In the genomic region with DNA sequence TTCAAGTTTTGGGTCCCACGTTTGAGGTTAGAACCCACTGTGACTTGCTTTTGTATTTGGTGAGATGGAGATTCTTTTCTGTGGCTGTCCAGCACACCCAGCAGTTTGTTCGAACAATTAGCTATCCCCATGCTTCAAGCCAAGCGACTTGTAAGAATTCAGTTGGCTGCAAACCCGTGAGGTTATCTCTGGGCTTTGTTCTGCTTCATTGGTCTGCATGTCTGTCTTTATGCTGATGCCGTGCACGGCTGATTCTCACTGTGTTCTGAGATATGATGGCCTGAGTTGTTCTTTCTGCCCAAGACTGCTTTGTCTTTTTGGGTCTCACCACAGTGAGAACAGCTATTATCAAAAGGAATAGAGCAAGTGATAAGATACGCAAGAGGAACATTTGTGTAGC, we compare ENCODE assay signal across 23 mouse cellular contexts. TPM values are rescaled to one million over a fixed set of nuclear protein-coding genes. Genes with fewer than 3 reads are reported as not detected.
DNase-seq lines count a peak whose midpoint lies in the region; TF ChIP-seq lines count a peak whose summit lies in the region.
"Had no signal": no experiment of that assay in that cellular context is flagged by ENCODE, and none has a peak within 500 bp of the region (broad histone marks: within the 10 kb centered on the region; RNA-seq: fewer than 3 reads in every experiment).

No protein-coding gene starts in this region.

- no peak overlapping the region for H3K27ac ChIP-seq in embryonic facial prominence, embryonic 10.5 days (replicated peaks)
- no peak overlapping the region for H3K27ac ChIP-seq in heart, adult 2 months
- H3K27ac ChIP-seq: embryonic facial prominence, embryonic 13.5 days; forebrain, embryonic 13.5 days; gastrocnemius, adult 2 months; hindbrain, embryonic 12.5 days; hindbrain, embryonic 15.5 days had no signal

- H3K79me2 ChIP-seq in heart, adult 2 months (replicated peaks; ENCODE audit: control insufficient read depth, insufficient read depth, low read length): no peaks in the 10 kb centered on the region

- WGBS in embryonic facial prominence, embryonic 10.5 days: 74% methylated on average over 7 of the region's 7 CpGs
- WGBS in heart, adult 2 months: 42% methylated on average over 7 of the region's 7 CpGs

- H3K4me3 ChIP-seq in embryonic facial prominence, embryonic 10.5 days: no peak overlapping the region
- H3K4me3 ChIP-seq in heart, adult 2 months: no peak overlapping the region
- H3K4me3 ChIP-seq: embryonic facial prominence, embryonic 13.5 days; erythroblast, embryonic 14.5 days; forebrain, embryonic 13.5 days; gastrocnemius, adult 2 months; hindbrain, embryonic 12.5 days; hindbrain, embryonic 15.5 days had no signal

- H3K9me3 ChIP-seq in embryonic facial prominence, embryonic 10.5 days: no peaks in the 10 kb centered on the region
- H3K9me3 ChIP-seq: embryonic facial prominence, embryonic 13.5 days; forebrain, embryonic 13.5 days; hindbrain, embryonic 12.5 days; hindbrain, embryonic 15.5 days had no signal

- no peaks in the 10 kb centered on the region for H3K27me3 ChIP-seq in embryonic facial prominence, embryonic 10.5 days (replicated peaks; ENCODE audit: low read depth, poor library complexity, severe bottlenecking)
- H3K27me3 ChIP-seq in heart, adult 2 months (ENCODE audit: control insufficient read depth, insufficient read depth, low read length): no peaks in the 10 kb centered on the region
- H3K27me3 ChIP-seq: forebrain, embryonic 13.5 days; hindbrain, embryonic 12.5 days; hindbrain, embryonic 15.5 days had no signal

- no peaks in the 10 kb centered on the region for H3K36me3 ChIP-seq in embryonic facial prominence, embryonic 10.5 days (replicated peaks)
- no peaks in the 10 kb centered on the region for H3K36me3 ChIP-seq in heart, adult 2 months (ENCODE audit: control insufficient read depth, insufficient read depth, low read length)
- H3K36me3 ChIP-seq: embryonic facial prominence, embryonic 13.5 days; hindbrain, embryonic 12.5 days; hindbrain, embryonic 15.5 days had no signal

- H3K9ac ChIP-seq in heart, adult 2 months (ENCODE audit: low read depth, low read length): no peak overlapping the region
- H3K9ac ChIP-seq: embryonic facial prominence, embryonic 13.5 days; forebrain, embryonic 13.5 days; hindbrain, embryonic 12.5 days; hindbrain, embryonic 15.5 days had no signal

- no peak for TF ChIP-seq POLR2A in heart, adult 2 months (IDR thresholded peaks at IDR 0.05; ENCODE audit: insufficient read depth, low read depth, low read length)

- intact Hi-C loops in heart, adult 2 months (cut with DNase I): no loop called here

- DNase-seq in heart, adult 11 months: peak; percentile 61
- DNase-seq in heart, adult 18-20 months: no peak
- DNase-seq in urinary bladder, postnatal 14 days (ENCODE audit: low spot score): peak; percentile 1
- DNase-seq in urinary bladder, adult 2 months (ENCODE audit: low spot score): no peak
- DNase-seq in embryonic facial prominence, embryonic 10.5 days (ENCODE audit: low spot score): peak; percentile 1
- no peak for DNase-seq in cerebellum, postnatal 14 days
- DNase-seq in heart, adult 2 months: no peak
- DNase-seq: adrenal gland, adult 8-10 months; adrenal gland, postnatal 25 days; cerebellum, adult 18-20 months; cerebellum, adult 9-10 months; cerebellum, postnatal 25 days; gastrocnemius, adult 2 months; gastrocnemius, postnatal 14 days had no signal

- no peak for TF ChIP-seq EP300 in heart, adult 2 months (IDR thresholded peaks at IDR 0.05; ENCODE audit: insufficient read depth, low read depth, low read length)

- peaks cover 11% of the 10 kb centered on the region; the same call in 1 of the 2 replicates for H3K4me1 ChIP-seq in embryonic facial prominence, embryonic 10.5 days
- no peaks in the 10 kb centered on the region for H3K4me1 ChIP-seq in heart, adult 2 months (ENCODE audit: control insufficient read depth, insufficient read depth, low read length)
- H3K4me1 ChIP-seq: forebrain, embryonic 13.5 days had no signal

- TF ChIP-seq CTCF in heart, adult 2 months (IDR thresholded peaks at IDR 0.05): no peak

RNA-seq across cellular contexts. Expression of a gene that starts 10.7 kb away (rescaled TPM):
- under 1 TPM in 1 of 2 experiments, not detected in 1; 0.08 TPM for total RNA-seq in heart, adult 18-20 months (2021)
- 0.15 and 0.24 TPM in 2 replicates for polyA plus RNA-seq in urinary bladder, adult 2 months (2012; rRNA removed)
- 0.59 TPM in 2 replicates for polyA plus RNA-seq in embryonic facial prominence, embryonic 10.5 days (2016; fragmentation: Nextera tagmentation; extraction: Ambion mirVana)
- total RNA-seq in heart, adult 2 months (2021): not detected
- 0.16 and 0.18 TPM in 2 replicates for polyA plus RNA-seq in heart, adult 2 months (2012; rRNA removed)
- total RNA-seq: common myeloid progenitor, adult 5-6 weeks; gastrocnemius, adult 2 months; hematopoietic stem cell, adult 5-6 weeks; MEL had no signal
- polyA plus RNA-seq: C2C12 had no signal

Comparison
In these comparisons a context has a peak if more than half of its experiments do, and no peak if none do; other contexts are left out.
1. DNase-seq: peak in heart, adult 11 months (single experiment), urinary bladder, postnatal 14 days (single experiment) and embryonic facial prominence, embryonic 10.5 days (single experiment); none in heart, adult 18-20 months (0 of 2), urinary bladder, adult 2 months (single experiment), cerebellum, postnatal 14 days (0 of 2) and heart, adult 2 months (0 of 2).